Mouse (Mus musculus) bone marrow, adult 2 months (tissue): ENCODE measurements at regions not wholly inside any gene's neighbourhood (a gene's known extent, or its start where the extent isn't known, plus 50 kb on each side); places are given as distances from the start of the nearest gene placed in this dataset.
A peak's percentile ranks its signal among the peaks of the same experiment; 100 is the strongest.
"Not testable (repeated sequence)": the region's sequence is repeated elsewhere in the genome, so short reads cannot be mapped to it uniquely, and the experiment has no call there.

ENCODE experiments used
- H3K27ac ChIP-seq: fragments of 200-500 bp; 2 replicates; pipeline ENCODE4 v1.5.1; 2012; ENCODE audit warnings: low read depth, mild to moderate bottlenecking, control low read depth, inconsistent platforms, low read length; ENCODE audit not compliant: control insufficient read depth, poor library complexity, insufficient read depth
- H3K4me1 ChIP-seq: fragments of 200-500 bp; 2 replicates; pipeline ENCODE4 v1.6.1; 2011; ENCODE audit warnings: low read length; ENCODE audit not compliant: control insufficient read depth, insufficient read depth
- H3K4me3 ChIP-seq: fragments of 200-500 bp; replicated peaks from 2 replicates; pipeline ENCODE3; 2011; ENCODE audit warnings: mild to moderate bottlenecking, low read depth, low read length, control low read depth; ENCODE audit not compliant: control insufficient read depth
- CTCF ChIP-seq: fragments of 200-500 bp; IDR thresholded peaks from 2 replicates; pipeline ENCODE4 v1.5.1; 2011; ENCODE audit warnings: low read length, control low read depth; ENCODE audit not compliant: control insufficient read depth, insufficient read depth
- POLR2A ChIP-seq: fragments of 200-500 bp; IDR thresholded peaks from 2 replicates; pipeline ENCODE4 v1.6.1; 2011; ENCODE audit warnings: low read depth, mild to moderate bottlenecking, control low read depth, low read length, borderline replicate concordance; ENCODE audit not compliant: control insufficient read depth
- WGBS: fragments of 180-500 bp; shearing (Covaris S2); methylation state at CpG from one replicate; pipeline ENCODE4 v1.1.7; 2018; 5-methylcytosine and 5-hydroxymethylcytosine counted together

- H3K4me1 ChIP-seq: no peaks in the 10 kb centered on the region
- WGBS: 87% methylated on average over 1 of the region's 1 CpGs
- TF ChIP-seq POLR2A (no peak), CTCF (no peak)
These were observed 185.6 kb upstream of the Klf6 start for GRCm38 (mm10) chr13:5675668-5676067.

GRCm38 (mm10) chr13:5690124-5690523 is 171.2 kb upstream of the Klf6 start:
- Histone ChIP-seq H3K4me3 (no peak overlapping the region), H3K4me1 (no peaks in the 10 kb centered on the region), H3K27ac (no peak overlapping the region)
- 86% methylated on average over 4 of the region's 4 CpGs for WGBS
- TF ChIP-seq POLR2A (no peak), CTCF (no peak)

More at GRCm38 (mm10) chr13:5675668-5676067, 185.6 kb upstream of the Klf6 start:
- Histone ChIP-seq H3K4me3 (no peak overlapping the region), H3K27ac (no peak overlapping the region)

GRCm38 (mm10) chr13:5690680-5691079 is 170.6 kb upstream of the Klf6 start:
- H3K27ac ChIP-seq, H3K4me1 ChIP-seq: not testable (repeated sequence)
- 79% methylated on average over 2 of the region's 2 CpGs for WGBS

GRCm38 (mm10) chr13:5694626-5695025 is 166.7 kb upstream of the Klf6 start:
- Histone ChIP-seq H3K27ac (no peak overlapping the region), H3K4me3 (no peak overlapping the region), H3K4me1 (no peaks in the 10 kb centered on the region)
- TF ChIP-seq CTCF: peak; percentile 14; the same call in 1 of the 2 replicates
- TF ChIP-seq POLR2A: no peak
- 85% methylated on average over 8 of the region's 8 CpGs for WGBS

More at GRCm38 (mm10) chr13:5690680-5691079, 170.6 kb upstream of the Klf6 start:
- H3K4me3 ChIP-seq: not testable (repeated sequence)

- WGBS: 78% methylated on average over 3 of the region's 3 CpGs
These were observed 165.7 kb upstream of the Klf6 start for GRCm38 (mm10) chr13:5695581-5695980.

GRCm38 (mm10) chr13:5696377-5696776 is 164.9 kb upstream of the Klf6 start:
- TF ChIP-seq POLR2A (no peak), CTCF (no peak)
- H3K4me1 ChIP-seq: no peaks in the 10 kb centered on the region
- H3K27ac ChIP-seq: no peak overlapping the region
- no peak overlapping the region for H3K4me3 ChIP-seq
- WGBS: 76% methylated on average over 2 of the region's 2 CpGs

More at GRCm38 (mm10) chr13:5695581-5695980, 165.7 kb upstream of the Klf6 start:
- H3K27ac ChIP-seq, H3K4me3 ChIP-seq, H3K4me1 ChIP-seq: not testable (repeated sequence)

- not testable (repeated sequence) for H3K4me3 ChIP-seq, H3K4me1 ChIP-seq, H3K27ac ChIP-seq
- 88% methylated on average over 1 of the region's 1 CpGs for whole genome bisulfite sequencing
These were observed 164.0 kb upstream of the Klf6 start for GRCm38 (mm10) chr13:5697329-5697728.

- H3K27ac ChIP-seq: no peak overlapping the region
- WGBS: 75% methylated on average over 3 of the region's 3 CpGs
- H3K4me3 ChIP-seq: no peak overlapping the region
- H3K4me1 ChIP-seq: no peaks in the 10 kb centered on the region
- no peak for TF ChIP-seq POLR2A
- no peak for TF ChIP-seq CTCF
These were observed 159.2 kb upstream of the Klf6 start for GRCm38 (mm10) chr13:5702071-5702470.

GRCm38 (mm10) chr13:5704991-5705390 is 156.3 kb upstream of the Klf6 start:
- no peak overlapping the region for H3K4me3 ChIP-seq
- no peak for TF ChIP-seq POLR2A
- TF ChIP-seq CTCF: no peak
- H3K27ac ChIP-seq: no peak overlapping the region
- no peaks in the 10 kb centered on the region for H3K4me1 ChIP-seq

- H3K4me3 ChIP-seq: no peak overlapping the region
- no peak overlapping the region for H3K27ac ChIP-seq
- no peaks in the 10 kb centered on the region; the same call in 1 of the 2 replicates for H3K4me1 ChIP-seq
- no peak for TF ChIP-seq CTCF
- TF ChIP-seq POLR2A: no peak
- 78% methylated on average over 1 of the region's 1 CpGs for WGBS
These were observed 149.6 kb upstream of the Klf6 start for GRCm38 (mm10) chr13:5711646-5712045.
